Mouse (Mus musculus) MEL (cell line): Measurements from ENCODE around the gene Pkd1. TPM values are rescaled to one million over a fixed set of nuclear protein-coding genes. Genes with fewer than 3 reads are reported as not detected.

Experiments
- DNase-seq: peaks from one replicate; pipeline ENCODE4 v3.0.0; 2011; ENCODE audit warnings: low read depth, low spot score
- H3K27ac ChIP-seq: 2 replicates; pipeline ENCODE4 v1.5.1; 2012; ENCODE audit warnings: low read depth, mild to moderate bottlenecking, control low read depth, low read length, moderate library complexity; ENCODE audit not compliant: control insufficient read depth
- H3K27me3 ChIP-seq, 2 experiments: fragments of 150-350 bp in 1 of 2; sonication (generic) in 1 of 2; 2 replicates each; pipeline ENCODE4 v1.6.1; 2012; ENCODE audit warnings: low read length in 2 of 2, mild to moderate bottlenecking in 2 of 2, improper control_type of control experiment in 1 of 2, moderate library complexity in 1 of 2; ENCODE audit not compliant: insufficient read depth in 2 of 2, control insufficient read depth in 1 of 2
- H3K36me3 ChIP-seq, 2 experiments: 2 replicates each; pipeline ENCODE4 v1.6.1; 2012 to 2014; ENCODE audit warnings: low read length in 2 of 2, improper control_type of control experiment in 1 of 2, inconsistent platforms in 1 of 2, mild to moderate bottlenecking in 1 of 2; ENCODE audit not compliant: insufficient read depth in 2 of 2, control insufficient read depth in 1 of 2
- H3K4me1 ChIP-seq, 2 experiments: fragments of 150-350 bp in 1 of 2; sonication (generic) in 1 of 2; 2 replicates each; pipeline ENCODE4 v1.6.1; 2012; ENCODE audit warnings: low read length in 2 of 2, improper control_type of control experiment in 1 of 2, mild to moderate bottlenecking in 1 of 2; ENCODE audit not compliant: insufficient read depth in 2 of 2, control insufficient read depth in 1 of 2
- H3K4me3 ChIP-seq, 2 experiments: fragments of 150-350 bp in 1 of 2; sonication (generic) in 1 of 2; 2 replicates each; pipeline ENCODE4 v1.5.1; 2012; ENCODE audit warnings: low read depth in 2 of 2, low read length in 2 of 2, mild to moderate bottlenecking in 2 of 2, moderate library complexity in 2 of 2, control low read depth in 1 of 2, improper control_type of control experiment in 1 of 2; ENCODE audit not compliant: control insufficient read depth in 1 of 2, insufficient read depth in 1 of 2
- H3K79me2 ChIP-seq: 2 replicates; pipeline ENCODE4 v1.6.1; 2012; ENCODE audit warnings: mild to moderate bottlenecking, low read length, moderate library complexity; ENCODE audit not compliant: control insufficient read depth, poor library complexity, insufficient read depth
- H3K9ac ChIP-seq: 2 replicates; pipeline ENCODE4 v1.6.1; 2012; ENCODE audit warnings: low read depth, mild to moderate bottlenecking, control low read depth, low read length, moderate library complexity; ENCODE audit not compliant: control insufficient read depth, poor library complexity, severe bottlenecking
- H3K9me3 ChIP-seq: fragments of 150-350 bp; sonication (generic); replicated peaks from 2 replicates; pipeline ENCODE4 v1.6.1; 2012; ENCODE audit warnings: mild to moderate bottlenecking, low read length, improper control_type of control experiment, moderate library complexity; ENCODE audit not compliant: insufficient read depth
- BHLHE40 ChIP-seq: IDR thresholded peaks from 2 replicates; pipeline ENCODE4 v1.6.1; 2012; ENCODE audit warnings: low read depth, mild to moderate bottlenecking, inconsistent platforms, low read length, improper control_type of control experiment, borderline replicate concordance
- CHD1 ChIP-seq: IDR thresholded peaks from 2 replicates; pipeline ENCODE4 v1.6.1; 2012; ENCODE audit warnings: low read depth, mild to moderate bottlenecking, inconsistent platforms, low read length, improper control_type of control experiment
- CHD2 ChIP-seq: IDR thresholded peaks from 2 replicates; pipeline ENCODE4 v1.6.1; 2011; ENCODE audit warnings: low read length, improper control_type of control experiment
- ELF1 ChIP-seq: IDR thresholded peaks from 2 replicates; pipeline ENCODE4 v1.6.1; 2014; ENCODE audit warnings: low read depth, mild to moderate bottlenecking, inconsistent platforms, low read length, improper control_type of control experiment, moderate library complexity
- EP300 ChIP-seq, 2 experiments: IDR thresholded peaks; 2 replicates each; pipeline ENCODE4 v1.6.1; 2011; ENCODE audit warnings: improper control_type of control experiment in 2 of 2, low read length in 2 of 2, low read depth in 1 of 2, mild to moderate bottlenecking in 1 of 2
- ETS1 ChIP-seq: IDR thresholded peaks from 2 replicates; pipeline ENCODE4 v1.6.1; 2012; ENCODE audit warnings: low read depth, mild to moderate bottlenecking, inconsistent platforms, low read length, improper control_type of control experiment, moderate library complexity
- GABPA ChIP-seq: IDR thresholded peaks from 2 replicates; pipeline ENCODE4 v1.6.1; 2012; ENCODE audit warnings: low read depth, mild to moderate bottlenecking, inconsistent platforms, low read length, improper control_type of control experiment, moderate library complexity
- GATA1 ChIP-seq: IDR thresholded peaks from 2 replicates; pipeline ENCODE4 v1.6.1; 2011; ENCODE audit warnings: low read depth, low read length, improper control_type of control experiment
- JUND ChIP-seq: IDR thresholded peaks from 2 replicates; pipeline ENCODE4 v1.6.1; 2011; ENCODE audit warnings: low read depth, mild to moderate bottlenecking, improper control_type of control experiment, low read length
- MAX ChIP-seq: IDR thresholded peaks from 2 replicates; pipeline ENCODE4 v1.6.1; 2011; ENCODE audit warnings: low read length, improper control_type of control experiment
- MAZ ChIP-seq: IDR thresholded peaks from 2 replicates; pipeline ENCODE4 v1.6.1; 2012; ENCODE audit warnings: low read depth, mild to moderate bottlenecking, inconsistent platforms, low read length, improper control_type of control experiment
- MXI1 ChIP-seq: IDR thresholded peaks from 2 replicates; pipeline ENCODE4 v1.6.1; 2011; ENCODE audit warnings: mild to moderate bottlenecking, low read depth, low read length, improper control_type of control experiment
- MYC ChIP-seq: IDR thresholded peaks from 2 replicates; pipeline ENCODE4 v1.6.1; 2011; ENCODE audit warnings: low read depth, mild to moderate bottlenecking, low read length, improper control_type of control experiment, moderate library complexity
- NRF1 ChIP-seq: IDR thresholded peaks from 2 replicates; pipeline ENCODE4 v1.6.1; 2014; ENCODE audit warnings: low read depth, mild to moderate bottlenecking, inconsistent platforms, low read length, improper control_type of control experiment, moderate library complexity; ENCODE audit not compliant: poor library complexity, insufficient read depth, severe bottlenecking
- RCOR1 ChIP-seq: IDR thresholded peaks from 2 replicates; pipeline ENCODE4 v1.6.1; 2012; ENCODE audit warnings: low read depth, mild to moderate bottlenecking, inconsistent platforms, low read length, improper control_type of control experiment
- SIN3A ChIP-seq: IDR thresholded peaks from 2 replicates; pipeline ENCODE4 v1.6.1; 2012; ENCODE audit warnings: low read length, improper control_type of control experiment, inconsistent platforms
- SMC3 ChIP-seq: IDR thresholded peaks from 2 replicates; pipeline ENCODE4 v1.6.1; 2011; ENCODE audit warnings: low read depth, low read length, improper control_type of control experiment
- TBP ChIP-seq: IDR thresholded peaks from 2 replicates; pipeline ENCODE4 v1.8.0; 2011; ENCODE audit warnings: low read depth, low read length, improper control_type of control experiment
- UBTF ChIP-seq: IDR thresholded peaks from 2 replicates; pipeline ENCODE4 v1.6.1; 2012; ENCODE audit warnings: low read depth, mild to moderate bottlenecking, inconsistent platforms, low read length, improper control_type of control experiment, moderate library complexity, borderline replicate concordance; ENCODE audit not compliant: insufficient read depth
- USF1 ChIP-seq: IDR thresholded peaks from 2 replicates; pipeline ENCODE4 v1.6.1; 2014; ENCODE audit warnings: low read depth, mild to moderate bottlenecking, inconsistent platforms, low read length, improper control_type of control experiment, moderate library complexity
- ZC3H11A ChIP-seq: IDR thresholded peaks from 2 replicates; pipeline ENCODE4 v1.6.1; 2012; ENCODE audit warnings: low read depth, mild to moderate bottlenecking, inconsistent platforms, low read length, improper control_type of control experiment
- ZNF384 ChIP-seq: IDR thresholded peaks from 2 replicates; pipeline ENCODE4 v1.6.1; 2012; ENCODE audit warnings: low read depth, mild to moderate bottlenecking, inconsistent platforms, low read length, improper control_type of control experiment
- polyA plus RNA-seq, 2 experiments: library from polyadenylated mRNA; stranded (reverse) in 1 of 2; unstranded in 1 of 2; fragments of >175 nt in 1 of 2; fragments of >200 nt in 1 of 2; gene quantifications; 2 replicates each; pipeline versions ENCODE4 v1.2.1 to v1.2.4; 2012; ENCODE audit warnings: low replicate concordance in 2 of 2, low read depth in 1 of 2; ENCODE audit not compliant: insufficient read length in 2 of 2, insufficient read depth in 1 of 2, missing spikeins in 1 of 2
- total RNA-seq: library from RNA; depleted of rRNA; stranded (reverse); fragments of 300-350 nt; gene quantifications from 2 replicates; pipeline ENCODE4 v1.2.3, GENCODE M21; 2012

The Pkd1 gene
- total and polyA plus RNA-seq, 3 experiments: 10.6 to 10.7 TPM; not detected in 1

DNA sequence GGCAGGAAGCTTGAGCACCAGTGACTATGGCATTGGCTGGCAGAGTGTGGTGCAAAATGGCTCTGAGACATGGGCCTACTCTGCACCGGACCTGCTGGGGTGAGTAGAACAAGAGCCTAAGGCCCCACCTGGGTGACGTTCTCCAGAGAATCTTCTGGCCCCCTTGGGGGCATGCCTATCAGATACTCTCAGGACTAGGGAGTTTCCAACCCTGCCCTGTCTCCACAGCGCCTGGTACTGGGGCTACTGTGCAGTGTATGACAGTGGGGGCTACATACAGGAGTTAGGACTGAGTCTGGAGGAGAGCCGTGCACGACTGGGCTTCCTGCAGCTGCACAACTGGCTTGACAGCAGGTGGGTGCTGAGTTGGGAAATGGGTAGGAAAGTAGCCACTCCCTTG is 43.6 kb downstream of the Pkd1 start:
- H3K4me1 ChIP-seq: no peaks in the 10 kb centered on the region

DNA sequence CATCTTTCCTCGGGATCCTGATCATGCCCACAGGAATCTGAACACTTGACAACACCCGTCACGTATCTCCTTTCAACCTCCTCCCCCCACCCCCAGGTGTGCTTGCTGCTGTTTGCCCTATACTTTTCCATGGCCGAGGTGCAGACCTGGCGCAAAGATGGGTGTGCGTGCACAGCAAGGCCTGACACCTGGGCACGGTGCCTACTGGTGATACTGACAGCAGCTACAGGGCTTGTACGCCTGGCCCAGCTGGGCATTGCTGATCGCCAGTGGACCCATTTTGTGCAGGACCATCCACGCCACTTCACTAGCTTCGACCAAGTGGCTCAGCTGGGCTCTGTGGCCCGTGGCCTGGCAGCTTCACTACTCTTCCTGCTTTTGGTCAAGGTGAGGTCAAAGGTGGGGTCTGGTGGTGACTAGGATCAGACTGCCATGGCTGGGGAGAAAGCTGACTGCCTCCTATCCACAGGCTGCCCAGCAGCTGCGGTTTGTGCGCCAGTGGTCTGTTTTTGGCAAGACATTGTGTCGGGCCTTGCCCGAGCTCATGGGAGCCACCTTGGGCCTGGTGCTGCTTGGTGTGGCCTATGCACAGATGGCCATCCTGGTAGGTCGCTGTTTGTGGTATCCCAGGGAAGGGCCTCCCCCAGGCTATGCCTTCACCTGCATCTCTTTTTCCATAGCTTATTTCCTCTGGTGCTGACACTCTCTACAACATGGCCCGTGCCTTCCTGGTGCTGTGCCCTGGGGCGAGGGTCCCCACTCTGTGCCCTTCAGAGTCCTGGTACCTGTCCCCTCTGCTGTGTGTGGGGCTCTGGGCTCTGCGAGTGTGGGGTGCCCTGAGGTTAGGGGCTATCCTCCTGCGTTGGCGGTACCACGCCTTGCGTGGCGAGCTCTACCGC is 44.6 kb downstream of the Pkd1 start:
- H3K36me3 ChIP-seq: peaks cover 0 to 4% of the 10 kb centered on the region in 2 experiments; a peak in 2 of 4 replicates
- no peak overlapping the region for H3K27ac ChIP-seq
- no peak overlapping the region for H3K9ac ChIP-seq
- H3K79me2 ChIP-seq: no peaks in the 10 kb centered on the region
- H3K4me3 ChIP-seq: no peak overlapping the region
- H3K27me3 ChIP-seq: no peaks in the 10 kb centered on the region
- TF ChIP-seq GATA1: no peak
- TF ChIP-seq SMC3: no peak
- no peak for TF ChIP-seq MYC
- TF ChIP-seq JUND: no peak
- TF ChIP-seq NRF1: no peak
- no peak for TF ChIP-seq MAZ
- no peak for TF ChIP-seq CHD1
- no peak for TF ChIP-seq MAX
- no peak for TF ChIP-seq TBP
- no peak for TF ChIP-seq EP300 (IDR thresholded peaks at IDR 0.05; ENCODE audit: low read depth in 1 of 2, low read length in 2 of 2)
- no peak for TF ChIP-seq ETS1
- TF ChIP-seq UBTF: no peak
- TF ChIP-seq ELF1: no peak
- no peak for TF ChIP-seq SIN3A
- TF ChIP-seq ZC3H11A: no peak
- no peak for TF ChIP-seq CHD2
- no peak for TF ChIP-seq USF1
- no peak for TF ChIP-seq GABPA
- TF ChIP-seq RCOR1: no peak
- no peaks in the 10 kb centered on the region for H3K9me3 ChIP-seq
- no peaks in the 10 kb centered on the region for H3K4me1 ChIP-seq
- no peak for DNase-seq

More for the DNA sequence above, 43.6 kb downstream of the Pkd1 start:
- no peak for DNase-seq
- Histone ChIP-seq H3K36me3 (peaks cover 0 to 4% of the 10 kb centered on the region in 2 experiments; a peak in 2 of 4 replicates), H3K9ac (no peak overlapping the region), H3K9me3 (no peaks in the 10 kb centered on the region), H3K79me2 (no peaks in the 10 kb centered on the region), H3K27ac (no peak overlapping the region), H3K27me3 (no peaks in the 10 kb centered on the region), H3K4me3 (no peak overlapping the region)
- TF ChIP-seq ZNF384: no peak
- no peak for TF ChIP-seq BHLHE40
- no peak for TF ChIP-seq ETS1
- TF ChIP-seq MXI1: no peak
